Mouse (Mus musculus): ENCODE measurements around the gene Pcnx2.

Pcnx2 gene

DNA sequence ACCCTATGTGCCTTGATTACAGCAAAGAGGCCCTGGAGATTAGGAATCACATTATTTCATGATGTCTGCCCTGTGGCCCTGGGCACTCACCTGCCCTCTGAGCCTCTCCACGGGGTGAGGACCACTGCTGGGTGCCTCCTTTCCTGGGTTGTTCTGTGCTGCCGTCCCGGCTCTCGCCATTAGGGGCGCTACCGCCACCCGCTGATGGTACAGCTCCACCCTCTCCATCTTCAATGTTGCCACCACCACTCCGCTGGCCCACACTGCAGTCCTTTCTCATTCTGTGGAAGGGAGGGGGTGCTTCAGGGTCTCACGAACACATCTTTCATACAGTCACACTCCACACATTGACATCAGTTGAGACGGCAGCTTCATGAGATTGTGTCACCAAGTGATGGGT is 139.1 kb downstream of the Pcnx2 start:
- peak in 1 of 2 experiments; percentile 42 for DNase-seq (ENCODE audit: low spot score in 2 of 2)

GRCm38 (mm10) chr8:125757106-125757496 is 141.0 kb downstream of the Pcnx2 start:
- DNase-seq (ENCODE audit: low spot score in 2 of 2), result no peak

DNA sequence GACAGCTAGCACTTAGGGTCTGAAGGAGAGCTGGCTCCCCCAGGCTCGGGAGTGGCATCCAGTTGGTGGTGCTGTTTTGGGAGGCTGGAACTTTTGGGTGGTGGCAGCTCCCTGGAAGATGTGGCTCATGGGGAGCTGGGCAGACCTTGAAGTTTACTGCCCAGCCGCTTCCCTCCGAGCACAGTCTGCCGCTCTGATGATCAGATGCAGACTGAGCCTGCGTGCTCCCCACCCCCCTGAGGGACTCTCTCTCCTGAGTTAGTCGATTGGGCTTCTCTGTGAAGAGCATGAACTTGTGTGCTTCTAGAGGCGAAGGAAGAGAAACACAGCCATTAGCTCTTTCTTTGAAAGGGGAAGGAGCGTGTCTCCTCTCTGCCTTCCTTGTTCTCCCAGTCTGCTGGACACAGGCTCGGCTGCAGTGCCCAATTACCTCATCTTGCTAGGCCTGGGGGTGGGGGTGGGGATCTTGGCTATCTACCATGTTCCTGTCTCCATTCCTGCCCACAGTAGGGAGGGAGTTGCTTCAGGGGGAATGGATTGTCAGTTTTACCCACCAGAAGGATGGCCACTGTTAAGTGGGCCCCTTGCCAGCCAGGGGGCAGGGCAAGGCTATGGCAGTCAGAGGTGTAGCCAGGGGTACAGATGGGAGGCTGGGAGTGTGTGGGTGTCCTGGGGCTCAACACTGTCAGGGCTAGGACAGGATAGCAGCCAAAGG is 141.6 kb downstream of the Pcnx2 start:
- no peak for DNase-seq (ENCODE audit: low spot score in 2 of 2)

- no peak for DNase-seq (ENCODE audit: low spot score in 2 of 2)
These were observed 142.2 kb downstream of the Pcnx2 start for GRCm38 (mm10) chr8:125755896-125756295.

- no peak for DNase-seq (ENCODE audit: low spot score in 2 of 2)
These were observed 147.3 kb downstream of the Pcnx2 start for GRCm38 (mm10) chr8:125750846-125751245.

DNA sequence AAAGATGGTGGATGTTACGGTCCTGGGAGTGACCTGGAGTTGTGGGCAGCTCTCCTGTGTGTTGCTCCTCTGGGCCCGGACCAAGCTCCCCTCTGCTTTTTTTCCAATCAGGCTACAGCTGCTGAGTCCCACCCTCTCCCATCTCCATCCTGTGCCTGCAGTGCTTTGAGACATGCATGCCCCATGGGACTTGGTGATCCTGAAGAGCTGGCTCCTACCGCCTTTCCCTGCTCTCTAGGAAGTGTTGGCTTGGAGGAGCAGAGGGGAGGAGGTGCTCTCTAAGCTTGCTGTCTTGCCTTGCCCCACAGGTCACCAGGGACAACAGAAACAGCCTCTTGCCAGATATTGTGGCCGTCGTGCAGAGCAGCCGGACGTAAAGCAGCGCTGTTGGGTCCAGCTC is 150.7 kb downstream of the Pcnx2 start:
- no peak for DNase-seq (ENCODE audit: low spot score in 2 of 2)

GRCm38 (mm10) chr8:125744914-125745576 is 153.1 kb downstream of the Pcnx2 start:
- DNase-seq (ENCODE audit: low spot score in 2 of 2), result no peak

GRCm38 (mm10) chr8:125742406-125742805 is 155.7 kb downstream of the Pcnx2 start:
- DNase-seq (ENCODE audit: low spot score in 2 of 2), result no peak

- no peak for DNase-seq (ENCODE audit: low spot score in 2 of 2)
These were observed 156.3 kb downstream of the Pcnx2 start for GRCm38 (mm10) chr8:125741855-125742254.

- no peak for DNase-seq (ENCODE audit: low spot score in 2 of 2)
These were observed 156.7 kb downstream of the Pcnx2 start for GRCm38 (mm10) chr8:125741377-125741776.

DNA sequence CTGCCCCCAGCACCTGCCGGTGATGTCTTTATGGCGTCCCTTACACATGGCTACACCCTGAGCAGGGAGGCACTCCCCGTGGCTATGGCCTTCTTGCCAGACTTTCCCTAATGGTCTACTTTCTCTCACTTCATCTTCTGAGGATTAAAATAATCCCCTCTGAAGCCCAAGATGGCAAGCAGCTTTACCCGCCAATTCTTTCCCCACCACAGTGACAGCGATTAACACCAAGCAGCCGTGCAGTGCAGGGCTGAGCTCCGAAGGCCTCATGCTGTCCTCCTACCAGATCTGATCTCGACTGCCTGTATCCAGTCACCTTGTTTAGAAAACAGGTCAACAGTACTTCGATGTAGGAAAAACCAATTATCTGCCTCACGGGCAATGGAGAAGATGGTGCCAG is 157.5 kb downstream of the Pcnx2 start:
- DNase-seq (ENCODE audit: low spot score in 2 of 2), result no peak

DNA sequence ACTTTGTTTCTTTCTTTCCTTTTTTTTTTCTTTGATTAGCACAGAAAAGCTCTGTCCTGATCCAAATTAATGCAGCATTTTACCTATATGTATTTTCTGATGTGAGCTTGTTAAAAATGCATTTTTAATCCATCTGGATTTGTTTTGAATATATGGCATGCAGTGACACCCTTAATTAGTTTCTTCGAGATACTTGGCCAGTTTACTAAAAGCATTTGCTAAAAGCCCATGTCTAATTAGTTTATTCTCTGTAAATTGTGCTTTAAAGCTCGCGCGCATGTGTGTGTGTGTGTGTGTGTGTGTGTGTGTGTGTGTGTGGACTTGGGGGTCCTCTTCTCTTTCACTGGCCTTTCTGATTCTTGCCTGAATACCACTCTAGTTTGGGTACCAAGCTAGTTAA is 159.2 kb downstream of the Pcnx2 start:
- DNase-seq (ENCODE audit: low spot score in 2 of 2), result no peak

DNA sequence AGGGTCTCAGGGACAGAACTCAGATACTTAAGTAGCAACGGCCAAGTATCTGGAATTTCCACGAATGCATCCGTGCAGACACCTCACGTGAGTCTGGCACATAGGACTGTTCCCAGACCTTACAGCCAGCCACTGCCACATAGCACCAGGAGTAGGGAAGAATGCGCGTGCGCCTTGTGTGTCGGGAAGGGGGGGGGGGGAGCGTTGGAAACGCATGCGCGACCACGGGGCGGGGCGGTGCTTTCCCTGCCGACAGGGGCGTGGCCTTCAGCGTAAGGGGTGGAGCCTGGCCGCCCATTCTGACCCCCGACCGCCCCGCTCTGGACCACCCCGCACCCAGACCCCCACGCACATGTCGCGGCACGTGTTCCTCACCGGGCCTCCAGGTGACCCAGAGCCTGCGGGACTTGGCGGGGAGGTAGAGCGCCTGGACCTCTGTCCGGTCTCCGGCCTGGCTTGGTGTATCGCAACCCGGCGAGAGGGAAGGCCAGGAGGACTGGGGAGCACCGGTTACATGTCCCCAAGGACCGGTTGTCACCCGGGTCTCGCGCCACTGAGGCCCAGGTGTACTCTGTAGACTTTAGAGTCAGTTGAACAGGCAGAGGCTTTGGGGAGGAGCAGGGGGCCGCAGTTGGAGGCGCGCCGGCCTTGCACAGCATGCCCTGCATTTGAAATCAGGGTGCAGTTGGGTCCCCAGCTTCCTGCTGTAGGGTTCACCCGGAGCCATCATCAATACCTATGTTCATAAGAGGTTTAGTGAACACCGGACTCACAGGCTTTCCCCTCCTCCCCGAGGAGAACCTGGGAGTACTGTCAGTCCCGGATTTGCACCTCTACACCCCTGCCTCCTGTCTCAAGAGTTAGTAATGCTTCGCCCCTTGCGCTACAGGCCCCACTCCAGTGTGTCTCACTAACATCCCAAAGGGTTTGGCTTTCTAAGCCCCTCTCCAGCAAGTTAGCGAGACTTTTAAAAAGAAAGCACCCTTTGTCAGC is 163.9 kb downstream of the Pcnx2 start:
- DNase-seq (ENCODE audit: low spot score in 2 of 2), result peak; percentile 37 to 82

DNA sequence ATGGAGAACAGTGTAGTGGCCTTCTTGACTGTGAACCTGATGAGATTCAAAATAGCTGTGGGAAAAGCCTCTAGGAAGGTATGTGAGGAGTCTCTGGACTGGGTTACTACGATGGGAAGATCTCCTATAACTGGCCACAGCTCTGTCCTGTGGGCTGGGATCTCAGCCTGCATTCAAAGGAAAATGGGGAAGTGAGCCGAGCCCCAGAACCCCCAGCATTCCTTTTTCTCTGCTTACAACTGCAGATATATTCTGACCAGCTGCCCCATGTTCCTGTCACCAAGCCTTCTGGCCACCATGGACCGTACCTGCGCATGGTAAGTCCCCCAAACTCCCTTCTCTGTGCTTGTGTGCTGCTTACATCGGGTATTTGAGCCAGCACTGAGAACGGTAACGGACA is 168.4 kb downstream of the Pcnx2 start, which contains the start of gene Ntpcr:
Ntpcr (plus strand) TSS at position 218 of the 400 bp plus-strand sequence.
- no peak for DNase-seq (ENCODE audit: low spot score in 2 of 2)

DNA sequence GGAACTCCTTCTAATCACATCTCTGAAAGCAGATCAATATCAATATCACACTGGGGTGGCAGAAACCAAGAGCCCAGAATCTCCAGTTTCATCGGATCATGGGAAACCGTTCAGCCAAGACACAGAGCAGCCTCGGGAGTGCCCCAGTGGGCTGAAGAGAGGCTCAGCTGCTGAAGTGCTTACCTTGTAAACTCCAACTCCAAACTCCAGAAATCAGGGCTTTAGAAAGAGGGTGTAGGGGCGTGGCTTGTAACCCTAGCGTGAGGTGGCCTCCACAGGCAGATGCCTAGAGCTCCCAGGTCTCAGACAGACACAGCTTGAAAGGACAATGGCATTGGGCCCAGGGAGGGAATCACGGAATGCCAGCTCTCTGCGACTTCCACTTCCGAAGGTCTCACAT is 170.3 kb downstream of the Pcnx2 start:
- DNase-seq (ENCODE audit: low spot score in 2 of 2), result no peak

DNA sequence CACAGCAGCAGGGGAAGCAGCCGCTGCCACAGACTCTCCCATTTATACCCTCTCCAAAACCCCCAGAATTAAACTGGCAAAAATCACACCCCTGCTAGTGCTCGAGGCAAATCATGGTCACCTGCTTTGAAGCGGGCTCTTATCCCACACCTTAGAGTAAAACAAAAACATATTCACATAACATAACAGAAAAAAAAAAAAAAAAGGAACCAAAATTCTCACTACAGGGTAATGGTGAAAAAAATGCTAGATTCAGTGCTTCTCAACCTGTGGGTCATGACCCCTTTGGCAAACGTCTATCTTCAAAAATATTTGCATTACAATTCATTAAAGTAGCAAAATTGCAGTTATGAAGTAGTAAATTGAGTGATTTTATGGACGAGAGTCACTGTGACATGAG is 171.1 kb downstream of the Pcnx2 start:
- no peak for DNase-seq (ENCODE audit: low spot score in 2 of 2)

GRCm38 (mm10) chr8:125726143-125726542 is 172.0 kb downstream of the Pcnx2 start:
- DNase-seq (ENCODE audit: low spot score in 2 of 2), result no peak

- DNase-seq (ENCODE audit: low spot score in 2 of 2), result no peak
These were observed 172.9 kb downstream of the Pcnx2 start for GRCm38 (mm10) chr8:125725037-125725820.

DNA sequence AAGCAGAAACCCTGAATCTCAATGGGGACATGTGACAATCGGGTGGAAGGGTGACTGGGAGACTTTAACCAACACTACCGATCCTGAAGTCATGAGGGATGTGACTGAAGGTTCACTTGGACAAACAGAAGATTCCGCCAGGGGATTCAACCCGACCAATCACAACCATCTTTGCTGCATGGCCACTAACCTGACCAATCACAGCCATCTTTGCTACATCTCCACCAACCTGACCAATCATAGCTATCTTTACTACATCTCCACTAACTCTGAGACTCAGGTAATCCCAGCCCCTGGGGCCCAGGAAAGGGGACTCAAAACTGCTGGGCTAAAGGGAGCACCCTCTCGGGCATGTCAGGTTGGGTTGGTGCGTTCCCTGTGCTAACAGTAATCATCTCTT is 174.7 kb downstream of the Pcnx2 start:
- DNase-seq (ENCODE audit: low spot score in 2 of 2), result no peak

DNA sequence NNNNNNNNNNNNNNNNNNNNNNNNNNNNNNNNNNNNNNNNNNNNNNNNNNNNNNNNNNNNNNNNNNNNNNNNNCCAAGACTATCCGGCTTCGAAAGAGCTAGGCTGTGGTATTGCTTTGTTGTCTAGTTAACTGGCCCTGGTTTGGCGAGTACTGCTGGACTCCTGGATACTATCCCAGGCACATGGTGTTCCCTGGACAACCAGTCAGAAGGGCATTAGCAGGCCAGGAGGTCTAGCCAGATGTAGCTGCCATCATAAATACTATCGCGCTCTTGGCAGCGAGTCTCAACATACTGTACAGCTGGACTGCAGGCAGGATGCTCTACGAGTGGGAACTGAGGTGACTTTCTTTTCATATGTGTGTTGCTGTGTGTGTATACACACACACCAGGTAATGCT is 175.4 kb downstream of the Pcnx2 start:
- DNase-seq (ENCODE audit: low spot score in 2 of 2), result no peak

DNA sequence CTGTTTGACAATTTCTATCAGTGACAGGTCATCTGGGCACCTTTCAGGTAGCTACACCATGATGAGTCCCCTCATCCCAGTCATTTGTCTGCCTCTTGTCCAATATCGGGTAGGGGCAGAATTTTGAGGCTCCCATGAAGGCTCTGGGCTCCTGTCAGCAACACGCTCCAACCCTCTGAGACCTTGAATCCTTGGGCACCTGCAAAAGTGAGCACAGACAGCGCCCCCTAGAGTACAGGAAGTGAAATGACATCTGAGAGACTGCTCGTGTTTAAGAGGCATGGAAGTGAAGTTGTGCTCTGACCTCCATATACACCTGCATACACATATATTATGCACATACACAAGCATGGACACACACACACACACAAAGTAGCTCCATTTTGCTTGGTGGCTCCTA is 179.2 kb downstream of the Pcnx2 start:
- no peak for DNase-seq (ENCODE audit: low spot score in 2 of 2)
